Mouse (Mus musculus) brain, embryonic 14.5 days (tissue): Measurements from ENCODE around the gene Epha8.

ENCODE experiments used
- CTCF ChIP-seq: fragments of 200-500 bp; IDR thresholded peaks from 2 replicates; pipeline ENCODE4 v1.5.1; 2012; ENCODE audit warnings: inconsistent platforms, mild to moderate bottlenecking, moderate library complexity, borderline replicate concordance; ENCODE audit not compliant: insufficient read depth, insufficient read length; ENCODE audit errors: extremely low read depth
- POLR2A ChIP-seq: fragments of 200-500 bp; IDR thresholded peaks from 2 replicates; pipeline ENCODE4 v1.6.1; 2012; ENCODE audit warnings: mild to moderate bottlenecking, inconsistent platforms, borderline replicate concordance; ENCODE audit not compliant: poor library complexity, insufficient read depth, insufficient read length, severe bottlenecking; ENCODE audit errors: extremely low read depth

DNA sequence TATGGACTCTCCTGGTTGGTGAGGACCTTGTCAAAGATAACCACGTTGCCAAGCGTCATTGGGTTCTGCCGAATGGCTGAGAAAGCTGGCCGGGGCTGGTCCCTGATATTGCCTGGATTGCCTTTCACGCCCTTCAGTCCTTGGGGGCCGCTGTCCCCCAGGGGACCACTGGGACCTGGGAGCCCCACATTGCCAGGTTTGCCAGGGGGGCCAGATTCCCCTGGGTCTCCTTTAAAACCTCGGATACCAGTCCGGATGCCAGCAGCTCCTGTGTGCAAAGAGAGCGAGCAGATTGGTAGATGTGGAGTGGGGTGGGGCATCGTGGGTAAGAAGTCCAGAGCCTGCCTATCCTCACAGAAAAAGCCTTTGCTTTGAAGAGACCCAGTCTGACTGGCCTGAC, 60.2 kb downstream of the Epha8 start:
- TF ChIP-seq CTCF (no peak), POLR2A (no peak)
